Mouse (Mus musculus): ENCODE results near the gene Cep126.

DNA sequence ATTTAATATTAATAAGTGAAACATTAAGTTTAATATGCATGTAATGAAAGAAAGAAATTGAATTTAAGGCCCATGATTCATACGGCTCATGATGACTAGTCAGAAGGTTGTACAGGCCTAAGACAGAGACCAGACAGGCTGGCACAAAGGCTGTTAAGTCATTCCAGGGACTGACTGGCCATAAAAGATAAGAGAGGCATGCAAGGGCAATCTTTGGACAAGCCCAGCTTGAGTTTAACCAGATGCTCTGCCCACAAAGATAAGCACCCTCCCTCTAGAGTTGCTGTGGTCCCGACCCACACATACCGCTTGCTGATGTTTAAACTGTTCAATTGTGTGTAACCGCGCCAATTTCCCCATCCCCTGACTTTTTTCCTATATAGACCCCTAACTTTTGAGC lies 19.6 kb downstream of the Cep126 start:
- TF ChIP-seq CTCF (IDR thresholded peaks at IDR 0.05; ENCODE audit: borderline replicate concordance, extremely low read depth, insufficient read depth, insufficient read length): no peak
- no peak for TF ChIP-seq POLR2A (IDR thresholded peaks at IDR 0.05; ENCODE audit: borderline replicate concordance, extremely low read depth, insufficient read depth, insufficient read length, poor library complexity, severe bottlenecking)
